8 mouse cellular contexts compared by ENCODE assay signal in genomic region chr6:86086851-86087571, GRCm38 (mm10). TPM values are rescaled to one million over a fixed set of nuclear protein-coding genes. Genes with fewer than 3 reads are reported as not detected.
DNase-seq lines count a peak whose midpoint lies in the region; ATAC-seq and TF ChIP-seq lines count a peak whose summit lies in the region.

No protein-coding gene starts in this region.

- H3K27me3 ChIP-seq in heart, adult 2 months (ENCODE audit: control insufficient read depth, insufficient read depth, low read length): no peaks in the 10 kb centered on the region
- H3K27me3 ChIP-seq in heart, embryonic 12.5 days (replicated peaks): no peaks in the 10 kb centered on the region
- H3K27me3 ChIP-seq in stomach, embryonic 16.5 days (ENCODE audit: control insufficient read depth, insufficient read depth, low read length): no peaks in the 10 kb centered on the region
- H3K27me3 ChIP-seq in liver, embryonic 12.5 days (replicated peaks): no peaks in the 10 kb centered on the region

- no peak for TF ChIP-seq EP300 in heart, adult 2 months (IDR thresholded peaks at IDR 0.05; ENCODE audit: insufficient read depth, low read depth, low read length)

- no peak overlapping the region for H3K4me3 ChIP-seq in heart, adult 2 months
- no peak overlapping the region for H3K4me3 ChIP-seq in heart, embryonic 12.5 days
- no peak overlapping the region for H3K4me3 ChIP-seq in stomach, embryonic 16.5 days (replicated peaks; ENCODE audit: low read length)
- H3K4me3 ChIP-seq in liver, embryonic 12.5 days: no peak overlapping the region

- ATAC-seq in heart, embryonic 12.5 days (ENCODE audit: insufficient number of reproducible peaks, low FRiP score): no peak
- peak; percentile 7; the same call in 1 of the 2 replicates for ATAC-seq in stomach, embryonic 16.5 days (ENCODE audit: insufficient read depth, low FRiP score)
- ATAC-seq in liver, embryonic 12.5 days: no peak

- DNase-seq in heart, adult 2 months: peak; percentile 26 to 39
- peak; percentile 97 for DNase-seq in brain, adult 2 months (ENCODE audit: low read depth, low spot score)
- DNase-seq in heart, postnatal 36 days: peak; percentile 21 to 27
- DNase-seq in left cerebral cortex, postnatal 36 days (ENCODE audit: low spot score in 2 of 2): peak; percentile 89 to 90
- DNase-seq in thymus, postnatal 36 days: no peak

- no peak overlapping the region for H3K27ac ChIP-seq in heart, adult 2 months
- H3K27ac ChIP-seq in heart, embryonic 12.5 days (ENCODE audit: poor library complexity, severe bottlenecking): no peak overlapping the region
- H3K27ac ChIP-seq in stomach, embryonic 16.5 days (ENCODE audit: low read length): no peak overlapping the region
- H3K27ac ChIP-seq in liver, embryonic 12.5 days: no peak overlapping the region

- no peaks in the 10 kb centered on the region for H3K9me3 ChIP-seq in heart, embryonic 12.5 days (replicated peaks)
- H3K9me3 ChIP-seq in stomach, embryonic 16.5 days (replicated peaks; ENCODE audit: control insufficient read depth, low read length): no peaks in the 10 kb centered on the region
- H3K9me3 ChIP-seq in liver, embryonic 12.5 days (replicated peaks): no peaks in the 10 kb centered on the region

- no peak for TF ChIP-seq CTCF in heart, adult 2 months (IDR thresholded peaks at IDR 0.05)

- 34% methylated on average over 9 of the region's 9 CpGs for WGBS in heart, adult 2 months
- WGBS in heart, embryonic 12.5 days: 67% methylated on average over 9 of the region's 9 CpGs
- 56% methylated on average over 9 of the region's 9 CpGs for WGBS in stomach, embryonic 16.5 days
- 69% methylated on average over 9 of the region's 9 CpGs for WGBS in liver, embryonic 12.5 days (ENCODE audit: insufficient replicate concordance)

- no peak overlapping the region for H3K4me2 ChIP-seq in heart, embryonic 12.5 days
- H3K4me2 ChIP-seq in stomach, embryonic 16.5 days (ENCODE audit: low read depth, low read length): no peak overlapping the region
- H3K4me2 ChIP-seq in liver, embryonic 12.5 days: no peak overlapping the region

- intact Hi-C loops in heart, adult 2 months (cut with DNase I): no loop called here
- intact Hi-C loops in heart, postnatal 36 days (cut with DNase I): loop anchor here (5.0 kb wide), 1 partner anchor 65 kb away; no protein-coding TSS in a partner anchor
- intact Hi-C loops in left cerebral cortex, postnatal 36 days (cut with DNase I): no loop called here

- no peaks in the 10 kb centered on the region for H3K79me2 ChIP-seq in heart, adult 2 months (replicated peaks; ENCODE audit: control insufficient read depth, insufficient read depth, low read length)

- H3K36me3 ChIP-seq in heart, adult 2 months (ENCODE audit: control insufficient read depth, insufficient read depth, low read length): no peaks in the 10 kb centered on the region
- no peaks in the 10 kb centered on the region for H3K36me3 ChIP-seq in heart, embryonic 12.5 days
- no peaks in the 10 kb centered on the region for H3K36me3 ChIP-seq in stomach, embryonic 16.5 days (ENCODE audit: control insufficient read depth, insufficient read depth, low read length)
- H3K36me3 ChIP-seq in liver, embryonic 12.5 days: peaks cover 96% of the 10 kb centered on the region

- H3K4me1 ChIP-seq in heart, adult 2 months (ENCODE audit: control insufficient read depth, insufficient read depth, low read length): no peaks in the 10 kb centered on the region
- no peaks in the 10 kb centered on the region for H3K4me1 ChIP-seq in heart, embryonic 12.5 days (replicated peaks)
- no peaks in the 10 kb centered on the region for H3K4me1 ChIP-seq in stomach, embryonic 16.5 days (ENCODE audit: control insufficient read depth, insufficient read depth, low read length)
- peaks cover 51% of the 10 kb centered on the region for H3K4me1 ChIP-seq in liver, embryonic 12.5 days

- no peak overlapping the region for H3K9ac ChIP-seq in heart, adult 2 months (ENCODE audit: low read depth, low read length)
- H3K9ac ChIP-seq in heart, embryonic 12.5 days: no peak overlapping the region
- H3K9ac ChIP-seq in stomach, embryonic 16.5 days (ENCODE audit: low read length): no peak overlapping the region
- H3K9ac ChIP-seq in liver, embryonic 12.5 days: no peak overlapping the region

- TF ChIP-seq POLR2A in heart, adult 2 months (IDR thresholded peaks at IDR 0.05; ENCODE audit: insufficient read depth, low read depth, low read length): no peak

RNA-seq across cellular contexts. Expression of gene Add2, which starts 58.5 kb away (rescaled TPM):
- under 1 TPM; 0.16 to 0.39 TPM for total RNA-seq in heart, adult 2 months (2021)
- polyA plus RNA-seq in heart, adult 2 months (2012; rRNA removed): 0.25 and 0.47 TPM in 2 replicates
- polyA plus RNA-seq in heart, embryonic 12.5 days (2016; fragmentation: Nextera tagmentation; extraction: Ambion mirVana): 10.8 and 12.3 TPM in 2 replicates
- total RNA-seq in heart, postnatal 36 days (2021): under 1 TPM; 0.16 to 0.64 TPM
- 100 to 1,000 TPM; 220 to 232 TPM for total RNA-seq in left cerebral cortex, postnatal 36 days (2021)
- 7.5 and 8.6 TPM in 2 replicates for polyA plus RNA-seq in stomach, embryonic 16.5 days (2015; fragmentation: Nextera tagmentation; extraction: Ambion mirVana)
- polyA plus RNA-seq in liver, embryonic 12.5 days (2016; fragmentation: Nextera tagmentation; extraction: Ambion mirVana): 96.9 and 97.2 TPM in 2 replicates

Comparison
In these comparisons a context has a peak if more than half of its experiments do, and no peak if none do; other contexts are left out.
1. DNase-seq: peak in heart, adult 2 months (2 of 2), brain, adult 2 months (single experiment), heart, postnatal 36 days (2 of 2) and left cerebral cortex, postnatal 36 days (2 of 2); none in thymus, postnatal 36 days (0 of 2).